Mouse (Mus musculus): ENCODE data around the gene Jak1.
A peak's percentile ranks its signal among the peaks of the same experiment; 100 is the strongest.

Gene Jak1

DNA sequence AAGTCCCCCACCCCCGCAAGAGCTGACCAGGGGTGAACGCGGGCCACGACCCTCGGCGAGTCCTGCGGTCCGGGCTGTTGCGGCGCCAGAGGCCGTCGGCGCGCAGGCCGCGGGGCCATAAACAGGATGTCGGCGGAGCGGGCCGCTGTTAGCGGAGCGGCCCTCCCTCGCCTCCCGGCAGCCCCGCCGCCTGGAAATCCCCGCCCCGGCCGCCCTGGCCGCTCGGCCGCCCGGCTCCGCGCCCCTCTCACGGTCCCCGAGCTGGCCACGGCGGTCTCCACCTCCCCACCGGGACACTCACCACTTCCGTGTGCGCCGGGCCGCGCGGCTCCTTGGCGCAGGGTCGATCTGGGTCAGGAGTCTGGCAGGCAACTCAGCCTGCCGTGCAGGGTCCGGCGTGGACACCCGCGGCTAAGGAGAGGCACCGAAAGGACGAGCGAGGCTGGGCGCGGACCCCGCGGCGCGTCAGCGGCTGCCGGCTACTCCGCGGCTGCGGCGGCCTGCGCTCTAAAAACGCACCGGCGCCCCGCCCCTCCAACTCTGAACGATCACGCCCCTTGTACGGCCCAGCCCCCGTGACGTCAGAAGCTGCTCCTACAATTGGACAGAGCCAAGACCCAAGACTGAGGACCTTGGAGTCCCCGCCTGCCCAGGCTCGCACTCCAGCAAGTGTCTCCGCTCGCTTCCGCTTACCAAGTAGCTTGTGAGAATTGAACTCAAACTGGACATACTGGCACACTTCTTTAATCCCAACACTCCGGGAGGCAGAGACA, at the start of gene Jak1:
Jak1 (minus strand) TSS at position 542 of the 773 bp plus-strand sequence.
- peak; percentile 96 to 97 for DNase-seq (ENCODE audit: low spot score in 2 of 2)

DNA sequence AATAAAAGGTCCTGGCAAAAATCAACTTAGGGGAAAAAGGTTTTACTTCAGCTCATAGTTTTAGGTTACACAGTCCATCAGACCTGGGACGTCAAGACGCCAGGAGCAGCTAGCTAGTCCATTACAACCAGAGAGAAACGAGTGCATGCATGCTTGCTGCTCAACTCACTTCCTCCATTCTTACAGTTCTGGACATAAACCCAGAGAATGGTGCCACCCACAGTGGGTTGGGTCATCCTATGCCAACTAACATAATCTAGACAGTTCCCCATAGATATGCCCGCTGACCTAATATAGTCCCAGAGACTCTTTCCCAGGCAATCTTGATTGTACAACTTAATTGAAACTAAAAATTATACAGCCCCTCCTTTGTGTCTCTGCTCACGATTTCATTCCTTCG, 47.0 kb upstream of the Jak1 start:
- DNase-seq (ENCODE audit: low spot score in 2 of 2) = no peak

- no peak for DNase-seq (ENCODE audit: low spot score in 2 of 2)
Observed at GRCm38 (mm10) chr4:101308166-101308565, 43.1 kb upstream of the Jak1 start.

DNA sequence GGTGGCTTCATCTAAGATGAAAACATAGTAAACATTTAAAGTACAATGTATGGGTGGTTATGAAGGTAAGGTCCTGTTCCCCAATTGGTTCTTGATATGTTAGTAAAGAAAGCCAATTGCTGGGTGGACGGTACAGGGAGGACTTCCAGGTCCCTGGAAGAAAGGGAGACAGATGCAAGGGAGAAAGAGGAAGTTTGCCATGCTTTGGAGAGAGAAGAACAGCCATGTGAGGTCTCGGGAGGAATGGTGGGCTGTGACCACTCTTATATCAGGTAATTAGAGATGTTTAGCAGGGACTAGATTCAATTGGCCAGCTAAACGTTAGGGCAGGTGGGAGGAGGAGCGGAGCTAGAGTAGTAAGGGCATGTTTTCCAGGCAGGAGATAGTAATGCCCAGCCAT, 42.2 kb upstream of the Jak1 start:
- no peak for DNase-seq (ENCODE audit: low spot score in 2 of 2)

DNA sequence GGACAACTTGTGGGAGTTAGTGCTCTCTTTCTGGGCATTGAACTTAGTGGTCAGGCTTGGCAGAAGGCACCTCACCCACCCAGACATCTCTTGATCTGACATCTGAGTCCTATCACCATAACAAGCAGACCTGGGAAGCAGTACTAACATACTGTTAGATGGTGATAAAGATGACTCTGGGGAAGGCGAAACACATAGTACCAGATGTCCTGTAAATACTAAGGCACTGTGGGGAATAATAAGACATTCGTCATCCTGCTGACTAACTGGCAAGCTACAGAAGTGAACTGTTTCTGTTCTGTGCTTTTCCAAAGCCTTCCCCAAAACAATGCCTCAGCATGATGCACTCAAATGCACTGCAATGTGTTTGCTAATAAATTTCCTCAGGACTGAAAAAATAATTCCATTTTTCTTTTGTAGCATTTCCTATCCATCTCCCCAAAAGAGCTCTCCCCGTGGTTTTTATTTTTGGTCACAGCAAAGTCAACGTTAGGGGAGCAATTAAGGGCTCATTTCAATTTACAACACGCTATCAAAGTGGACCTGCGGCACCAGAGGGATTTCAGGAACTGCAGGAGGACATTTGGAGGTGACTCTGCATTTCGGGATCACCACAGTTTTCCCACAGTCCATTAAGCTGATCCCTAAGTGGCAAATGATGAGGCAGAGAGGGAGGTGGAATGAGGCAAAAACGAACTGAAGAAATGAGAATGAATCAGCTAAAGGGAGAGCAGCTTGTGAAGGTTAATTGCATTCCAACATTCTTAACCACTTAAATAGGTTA, 41.2 kb upstream of the Jak1 start:
- no peak for DNase-seq (ENCODE audit: low spot score in 2 of 2)

GRCm38 (mm10) chr4:101305126-101305525, 40.0 kb upstream of the Jak1 start:
- no peak for DNase-seq (ENCODE audit: low spot score in 2 of 2)

DNA sequence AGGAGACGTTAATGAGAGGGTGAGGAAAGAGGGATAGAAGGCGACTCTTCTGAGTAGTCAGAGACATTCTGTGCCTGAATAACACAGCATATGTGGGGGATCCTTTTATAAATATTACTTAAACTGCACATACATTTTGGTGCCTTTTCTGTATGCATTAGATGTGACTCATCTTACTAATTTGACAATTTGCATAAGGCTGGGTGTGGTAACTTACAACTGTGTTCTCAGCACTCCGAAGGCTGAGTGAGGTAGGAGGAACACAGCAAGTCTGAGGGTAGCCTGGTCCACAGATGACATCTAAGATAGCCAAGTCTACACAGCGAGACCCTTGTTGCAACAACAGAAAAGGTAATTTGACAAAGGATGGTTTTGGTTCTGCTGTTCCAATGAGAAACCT, 39.0 kb upstream of the Jak1 start:
- peak in 1 of 2 experiments; percentile 18 for DNase-seq (ENCODE audit: low spot score in 2 of 2)

DNA sequence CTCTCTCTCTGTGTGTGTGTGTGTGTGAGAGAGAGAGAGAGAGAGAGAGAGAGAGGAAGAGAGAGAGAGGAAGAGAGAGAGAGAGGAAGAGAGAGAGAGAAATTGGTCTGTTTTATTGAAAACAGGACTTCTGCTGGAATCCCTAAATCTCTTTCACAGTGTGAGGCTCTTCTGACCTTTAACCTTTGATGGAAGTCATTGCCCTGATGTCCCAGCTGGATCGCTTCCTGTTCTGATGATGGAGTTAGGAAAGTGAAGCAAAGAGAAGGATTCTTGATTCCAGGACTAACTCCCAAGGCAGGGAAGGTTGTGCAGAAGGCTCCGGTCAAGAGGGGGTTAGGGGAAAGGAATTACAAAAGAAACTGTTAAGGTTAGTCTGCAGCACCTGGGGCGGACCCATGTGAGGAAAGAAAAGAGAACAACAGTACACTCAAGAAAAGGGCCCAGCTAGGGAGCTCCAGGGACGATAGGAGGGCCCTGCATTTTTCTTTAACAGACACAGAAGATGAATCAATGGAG, 35.4 kb upstream of the Jak1 start:
- DNase-seq (ENCODE audit: low spot score in 2 of 2) = no peak

- DNase-seq (ENCODE audit: low spot score in 2 of 2) = no peak
Observed at GRCm38 (mm10) chr4:101298311-101298990, 33.4 kb upstream of the Jak1 start.

DNA sequence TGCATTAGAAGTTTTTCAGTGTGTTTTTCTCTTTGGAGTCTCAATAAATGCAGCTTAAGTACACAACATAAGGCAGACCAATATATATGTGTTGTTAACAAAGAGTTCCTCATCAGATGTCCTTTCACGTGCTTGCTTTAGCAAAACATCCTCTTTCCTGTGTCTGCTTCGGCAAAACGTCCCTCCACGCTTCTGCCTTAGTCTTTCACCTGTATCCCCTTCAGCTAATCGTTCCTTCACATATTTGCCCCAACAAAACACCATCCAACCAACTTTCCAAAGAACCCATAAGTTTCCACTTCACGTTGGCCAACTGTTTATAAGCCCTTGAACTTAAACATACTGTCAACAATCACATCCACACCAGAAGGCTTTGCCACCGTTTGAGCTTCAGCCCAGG, 31.8 kb upstream of the Jak1 start:
- DNase-seq (ENCODE audit: low spot score in 2 of 2) = no peak

- DNase-seq (ENCODE audit: low spot score in 2 of 2) = no peak
Observed at GRCm38 (mm10) chr4:101295788-101296187, 30.7 kb upstream of the Jak1 start.

DNA sequence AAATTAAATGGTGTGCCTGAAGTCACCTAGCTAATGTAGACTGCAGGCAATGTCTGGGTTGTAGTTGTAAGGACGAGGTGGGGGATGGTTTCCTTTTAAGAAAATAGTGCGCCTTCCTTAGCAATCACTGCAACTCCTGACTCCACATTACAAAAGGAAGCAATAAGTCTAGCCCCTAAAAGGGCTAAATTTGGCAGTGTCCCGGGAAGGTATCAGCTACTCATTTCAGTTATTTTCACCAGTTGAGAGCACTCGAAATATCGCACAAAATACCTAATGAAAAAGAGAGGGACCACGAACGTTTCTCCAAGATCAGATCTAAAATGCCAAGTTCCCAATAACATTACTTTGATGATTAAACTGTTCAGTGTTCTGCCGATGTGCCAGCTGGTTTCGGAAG, 28.6 kb upstream of the Jak1 start:
- DNase-seq (ENCODE audit: low spot score in 2 of 2) = no peak

DNA sequence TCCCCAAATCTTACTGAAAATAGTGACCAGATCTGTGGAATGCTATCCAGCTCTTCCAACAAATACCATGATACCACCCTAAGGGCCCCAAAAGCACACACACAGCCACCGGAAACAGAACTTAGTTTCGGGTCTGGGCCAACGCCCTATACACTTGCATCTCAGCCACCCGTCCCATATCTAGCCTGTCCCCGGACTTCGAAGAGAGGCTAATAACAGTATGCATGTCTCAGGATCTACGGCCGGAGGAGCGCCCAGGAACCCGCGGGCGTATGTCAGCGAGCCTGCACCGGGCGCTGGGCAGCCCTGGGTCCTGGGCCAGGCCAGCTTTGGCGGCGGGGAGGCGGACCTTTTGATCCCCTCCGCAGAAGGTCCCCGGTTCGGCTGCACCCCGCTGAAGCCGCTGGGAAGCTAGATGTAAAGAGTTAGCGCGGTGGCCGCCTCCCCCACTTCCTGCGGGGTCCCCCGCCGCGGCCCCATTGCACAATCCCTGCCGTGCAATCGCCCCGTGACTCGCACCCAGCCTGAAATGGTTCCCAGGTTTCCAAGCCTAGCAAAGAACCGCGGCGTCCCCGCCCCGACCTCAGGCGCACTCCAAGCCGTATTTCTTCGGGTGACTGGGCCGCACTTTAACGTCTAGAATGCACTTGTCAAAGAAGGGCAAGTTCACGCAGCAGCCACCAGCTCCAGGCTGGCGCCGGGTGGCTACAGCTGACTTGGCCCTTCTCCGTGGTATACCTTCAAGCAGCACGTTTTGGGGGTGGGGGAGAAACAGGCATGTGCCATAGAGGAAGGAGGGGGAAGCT, 27.9 kb upstream of the Jak1 start:
- peak in 1 of 2 experiments; percentile 17 for DNase-seq (ENCODE audit: low spot score in 2 of 2)

GRCm38 (mm10) chr4:101292028-101292735, 27.1 kb upstream of the Jak1 start:
- DNase-seq (ENCODE audit: low spot score in 2 of 2) = peak; percentile 81 to 86

DNA sequence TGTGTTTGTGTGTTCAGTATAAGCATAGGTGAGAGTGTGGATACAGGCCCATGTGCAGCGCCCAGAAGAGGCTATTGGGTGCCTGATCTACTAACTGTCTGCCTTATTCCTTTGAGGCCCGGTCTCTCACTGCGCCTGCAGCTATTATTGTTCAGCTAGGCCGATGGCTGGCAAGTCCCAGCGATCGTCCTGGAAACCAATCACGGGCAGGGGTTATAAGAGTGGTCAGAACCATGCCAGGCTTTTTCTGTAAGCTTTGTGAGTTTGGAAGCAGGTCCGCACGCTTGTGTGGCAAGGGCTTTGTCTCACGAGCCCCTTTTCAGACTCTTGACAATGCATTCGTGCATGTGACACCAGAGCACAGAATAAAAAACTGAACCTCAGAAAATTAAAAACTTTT, 23.2 kb upstream of the Jak1 start:
- no peak for DNase-seq (ENCODE audit: low spot score in 2 of 2)

DNA sequence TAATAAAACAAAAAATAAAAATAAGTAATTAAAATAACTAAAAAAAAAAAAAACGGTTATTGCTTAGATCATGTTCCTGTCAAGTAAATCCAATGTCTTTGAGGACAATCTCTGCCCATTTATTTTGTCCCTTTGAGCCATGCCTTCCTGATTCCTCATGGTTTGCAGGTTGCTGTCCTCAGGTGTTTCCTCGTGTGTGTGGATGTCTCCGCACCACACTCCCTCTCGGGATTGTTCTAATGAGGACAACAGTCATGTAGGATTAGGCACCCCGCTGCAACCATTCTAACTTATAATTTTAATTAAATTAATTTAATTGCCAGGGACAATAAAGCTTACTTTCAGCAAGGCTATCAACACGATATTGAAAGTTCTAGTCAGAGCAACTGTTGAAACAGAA, 21.5 kb upstream of the Jak1 start:
- no peak for DNase-seq (ENCODE audit: low spot score in 2 of 2)

- no peak for DNase-seq (ENCODE audit: low spot score in 2 of 2)
Observed at GRCm38 (mm10) chr4:101285906-101286432, 20.9 kb upstream of the Jak1 start.

DNA sequence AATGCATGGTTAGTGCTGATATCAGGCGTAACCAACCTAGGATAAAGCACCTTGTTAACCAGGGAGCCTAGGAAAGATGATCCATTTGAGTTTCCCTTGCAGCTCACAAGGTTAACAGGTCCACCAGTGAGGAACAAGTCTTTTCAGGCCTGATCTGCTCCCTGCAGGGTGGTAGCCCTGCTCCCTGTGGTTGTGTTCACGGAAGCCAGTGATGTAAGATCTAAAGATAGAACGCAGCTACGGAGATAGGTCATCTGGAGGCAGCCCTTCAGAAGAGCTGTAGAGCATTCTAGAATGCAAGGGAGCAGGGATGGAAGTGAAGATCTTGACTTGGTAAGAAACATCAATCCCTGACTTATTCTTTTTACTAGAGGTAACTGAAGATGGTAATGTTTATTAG, 18.9 kb upstream of the Jak1 start:
- DNase-seq (ENCODE audit: low spot score in 2 of 2) = no peak

DNA sequence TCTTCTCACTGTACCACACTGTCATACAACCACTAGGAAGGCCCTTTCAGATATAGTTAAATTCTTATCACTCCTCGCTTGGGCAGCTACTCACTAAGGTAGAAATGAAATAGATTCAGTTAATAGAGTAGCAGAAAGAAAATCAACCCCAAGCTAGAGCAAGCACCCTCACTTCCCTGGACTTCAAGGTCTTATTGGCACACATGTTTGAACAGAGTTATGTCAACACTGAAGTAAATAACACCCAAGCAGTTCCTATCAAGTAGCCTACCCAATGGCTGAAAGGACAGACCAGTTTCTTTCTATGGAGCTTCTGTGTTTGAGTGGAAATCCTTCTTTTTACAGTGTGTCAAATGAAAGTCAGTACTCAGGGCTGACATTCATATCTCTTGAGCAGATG, 17.2 kb upstream of the Jak1 start:
- DNase-seq (ENCODE audit: low spot score in 2 of 2) = no peak

GRCm38 (mm10) chr4:101280119-101280518, 15.0 kb upstream of the Jak1 start:
- DNase-seq (ENCODE audit: low spot score in 2 of 2) = no peak

Measured in frontal cortex, postnatal 36 days (tissue).